Mouse (Mus musculus): ENCODE measurements around the gene Faf1.
A peak's percentile ranks its signal among the peaks of the same experiment; 100 is the strongest.

Faf1 gene

GRCm38 (mm10) chr4:109789347-109790001 lies 113.1 kb downstream of the Faf1 start:
- no peak for DNase-seq (ENCODE audit: low spot score)

- no peak for DNase-seq (ENCODE audit: low spot score)
Measured at GRCm38 (mm10) chr4:109792331-109792730, 115.9 kb downstream of the Faf1 start.

DNA sequence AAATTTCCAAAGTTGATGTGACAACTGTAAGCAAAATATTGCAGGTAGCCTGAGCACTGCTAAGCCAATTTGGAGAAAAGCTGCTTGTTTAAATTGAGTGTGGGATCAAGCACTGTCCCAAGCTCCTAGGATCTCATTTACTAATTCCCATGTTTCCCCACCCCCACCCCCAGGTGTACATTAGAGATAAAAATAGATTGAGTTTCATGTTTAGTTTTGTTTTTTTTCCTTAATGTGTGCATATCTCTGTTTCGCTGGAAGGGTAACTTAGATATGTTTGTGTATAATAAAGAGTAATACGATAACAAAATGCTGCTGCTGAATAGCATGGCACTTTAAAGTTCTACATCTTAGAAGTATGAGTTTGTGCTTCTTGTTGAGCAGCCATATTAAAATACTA lies 116.7 kb downstream of the Faf1 start:
- no peak for DNase-seq (ENCODE audit: low spot score)

GRCm38 (mm10) chr4:109797511-109798182 lies 121.3 kb downstream of the Faf1 start:
- DNase-seq (ENCODE audit: low spot score) = no peak

DNA sequence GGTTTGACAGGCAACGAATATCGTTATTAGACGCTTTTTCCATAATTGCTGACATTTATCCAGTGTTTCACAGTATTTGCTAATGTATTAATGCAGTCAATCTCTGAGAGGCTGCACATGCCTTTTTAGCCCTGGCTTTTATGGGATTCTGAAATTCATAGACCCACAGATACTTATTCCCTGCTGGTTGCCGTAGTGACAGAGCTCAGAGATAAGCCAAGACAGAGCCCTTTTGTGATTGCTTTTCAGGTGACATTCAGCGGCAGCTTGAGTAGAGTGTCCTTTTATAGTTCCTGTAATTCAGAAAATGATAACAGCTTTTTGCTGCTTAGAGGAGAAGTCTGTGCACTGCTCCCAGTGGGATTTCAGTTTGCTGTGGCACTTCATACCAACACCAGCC lies 130.0 kb downstream of the Faf1 start:
- DNase-seq (ENCODE audit: low spot score) = no peak

DNA sequence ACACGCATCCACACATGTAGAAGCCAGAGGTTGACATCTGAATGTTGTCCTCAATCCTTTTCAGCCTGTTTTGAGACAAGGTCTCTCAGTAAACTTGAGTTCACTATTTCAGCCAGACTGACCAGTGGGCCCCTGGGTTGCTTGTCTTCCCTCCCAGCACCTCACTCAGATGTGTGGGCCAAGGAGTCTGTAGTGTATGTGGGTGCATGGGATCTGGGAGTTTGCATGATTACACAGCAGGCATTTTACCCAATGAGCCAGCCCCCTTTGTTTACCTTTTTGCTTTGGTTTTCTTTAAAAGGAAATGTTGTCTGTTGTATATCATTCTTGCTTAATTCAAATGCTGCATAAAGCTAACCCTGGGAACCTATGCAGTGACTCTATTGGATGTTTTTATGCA lies 138.8 kb downstream of the Faf1 start:
- DNase-seq (ENCODE audit: low spot score) = peak; percentile 13

- peak; percentile 63 for DNase-seq (ENCODE audit: low spot score)
Measured at GRCm38 (mm10) chr4:109815592-109815991, 139.2 kb downstream of the Faf1 start.

- no peak for DNase-seq (ENCODE audit: low spot score)
Measured at GRCm38 (mm10) chr4:109819455-109819854, 143.1 kb downstream of the Faf1 start.

- no peak for DNase-seq (ENCODE audit: low spot score)
Measured at GRCm38 (mm10) chr4:109829800-109830199, 153.4 kb downstream of the Faf1 start.

DNA sequence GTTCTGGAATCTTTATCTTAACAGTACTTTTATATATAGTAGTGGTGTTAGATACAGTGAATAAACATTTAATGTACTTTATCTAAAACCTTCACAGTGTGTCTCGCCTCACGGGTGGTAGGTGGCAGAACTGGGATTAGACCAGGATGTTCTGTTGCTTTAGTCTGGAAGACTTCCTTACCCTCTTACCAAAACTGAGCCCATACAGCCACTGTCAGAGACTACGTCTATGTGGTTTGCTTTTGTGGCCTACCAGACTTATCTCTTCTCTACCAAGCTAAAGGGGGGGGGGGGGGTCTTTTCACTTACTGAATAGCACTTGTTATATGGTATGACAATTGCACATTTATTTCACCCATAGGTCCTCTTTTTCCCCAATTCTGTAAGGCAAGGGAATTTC lies 181.5 kb downstream of the Faf1 start:
- DNase-seq (ENCODE audit: low spot score) = no peak

DNA sequence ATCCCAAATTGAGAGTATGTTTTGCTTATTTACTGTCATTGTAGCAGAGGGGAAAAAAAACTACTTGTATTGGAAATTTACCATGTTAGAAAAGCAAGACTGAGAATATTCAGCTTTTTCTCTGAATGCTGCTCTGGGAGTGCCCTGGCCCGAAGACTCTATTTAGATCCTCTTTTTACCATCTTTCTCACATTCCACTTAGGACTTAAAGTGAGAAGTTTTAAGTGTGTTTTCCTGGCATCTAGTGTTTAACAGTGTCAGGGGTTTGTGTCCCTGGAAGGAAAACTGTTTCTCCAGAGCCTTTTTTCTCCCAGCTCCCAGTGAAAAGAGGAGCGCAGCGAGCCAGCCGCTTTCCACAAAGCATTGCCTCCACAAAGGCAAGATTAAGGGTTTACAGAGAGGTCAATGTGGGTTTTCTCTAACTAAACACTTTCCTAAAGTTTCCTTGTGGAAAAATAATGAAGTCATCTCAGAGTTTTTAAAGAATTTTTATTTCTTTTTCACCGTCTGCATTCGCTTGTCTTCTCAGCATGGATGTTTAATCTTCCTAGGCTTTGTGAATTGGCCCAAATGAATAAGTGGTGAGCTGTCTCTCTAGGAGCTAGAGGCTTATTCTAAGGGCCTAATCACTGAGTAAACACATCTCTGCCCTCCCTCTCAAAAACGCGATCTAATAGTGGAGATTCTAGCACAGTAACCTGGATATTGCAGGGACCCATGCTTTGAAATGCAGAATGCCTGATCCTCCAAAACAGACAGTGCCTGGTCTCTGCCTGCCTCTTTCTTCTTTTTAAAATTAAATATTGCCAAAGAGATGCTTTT lies 182.4 kb downstream of the Faf1 start:
- no peak for DNase-seq (ENCODE audit: low spot score)

GRCm38 (mm10) chr4:109859401-109859800 lies 183.0 kb downstream of the Faf1 start:
- DNase-seq (ENCODE audit: low spot score) = no peak

- DNase-seq (ENCODE audit: low spot score) = no peak
Measured at GRCm38 (mm10) chr4:109860256-109860655, 183.9 kb downstream of the Faf1 start.

DNA sequence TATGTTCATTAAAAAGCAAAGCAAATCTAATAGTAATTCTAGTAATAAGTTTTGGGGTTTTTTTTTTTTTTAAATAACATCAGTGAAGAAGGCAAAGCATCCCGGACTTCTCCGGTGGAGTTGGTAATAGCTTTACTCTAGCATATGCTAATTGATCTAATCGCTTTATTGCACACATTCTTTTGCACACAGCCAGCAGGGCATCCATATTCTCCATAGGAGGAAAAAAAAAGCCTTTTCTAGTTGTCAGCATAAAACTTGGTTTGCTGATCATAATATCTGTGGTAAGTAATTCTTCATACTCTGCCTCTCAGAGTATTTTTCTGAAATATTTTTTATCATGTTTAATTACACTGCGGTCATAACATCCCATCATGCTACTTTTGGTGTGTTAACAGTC lies 185.9 kb downstream of the Faf1 start:
- peak; percentile 59 for DNase-seq (ENCODE audit: low spot score)

GRCm38 (mm10) chr4:109863021-109863420 lies 186.6 kb downstream of the Faf1 start:
- no peak for DNase-seq (ENCODE audit: low spot score)

DNA sequence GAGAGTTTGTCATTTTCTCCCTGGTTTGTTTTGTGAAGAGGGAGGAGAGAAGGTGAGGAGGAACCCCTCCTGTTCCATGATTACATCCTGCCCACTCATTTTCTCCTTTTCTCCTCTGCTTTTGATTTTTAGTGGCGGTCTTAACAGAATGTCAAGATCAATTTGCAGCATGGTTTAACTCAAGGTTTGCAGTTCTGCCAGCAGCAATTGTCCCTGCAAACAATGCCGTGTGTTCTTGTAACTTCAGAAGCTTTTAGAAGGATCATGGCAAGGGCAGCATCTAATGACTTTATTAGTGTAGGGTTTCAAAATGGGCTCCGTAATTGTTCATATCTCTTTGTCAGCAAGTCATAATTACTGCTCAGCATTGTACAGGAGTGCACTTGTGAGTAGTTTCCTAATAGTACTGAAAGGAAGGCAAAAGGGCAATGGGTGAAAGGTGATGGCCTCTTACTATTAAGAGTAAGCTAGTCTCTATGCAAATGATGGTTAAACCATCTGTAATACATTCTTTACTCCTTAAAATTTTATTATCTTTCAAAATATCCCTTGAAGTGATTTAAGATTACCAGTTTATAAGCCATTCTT lies 192.6 kb downstream of the Faf1 start:
- peak; percentile 77 for DNase-seq (ENCODE audit: low spot score)

DNA sequence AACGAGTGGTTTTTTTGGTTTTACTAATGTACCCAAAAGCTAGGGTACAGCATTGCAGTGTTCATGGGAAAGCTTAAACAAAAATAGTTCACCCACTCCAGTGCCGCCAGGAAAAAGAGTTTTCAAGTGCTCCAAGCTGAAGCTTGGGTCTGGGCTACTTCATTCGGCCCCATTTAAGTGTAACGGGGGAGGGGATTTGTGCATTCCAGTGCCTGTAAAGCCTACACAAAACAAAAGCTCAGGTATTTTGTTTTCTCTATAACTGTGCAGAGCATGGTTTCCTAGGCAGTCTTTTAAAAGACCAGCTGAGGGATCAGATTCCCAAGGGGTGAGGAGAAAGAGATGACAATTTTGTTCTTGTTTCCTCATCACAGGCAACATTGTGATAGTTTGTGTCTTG lies 207.9 kb downstream of the Faf1 start:
- DNase-seq (ENCODE audit: low spot score) = no peak

- no peak for DNase-seq (ENCODE audit: low spot score)
Measured at GRCm38 (mm10) chr4:109887856-109888357, 211.5 kb downstream of the Faf1 start.

GRCm38 (mm10) chr4:109897810-109898566 lies 221.6 kb downstream of the Faf1 start:
- DNase-seq (ENCODE audit: low spot score) = no peak

- DNase-seq (ENCODE audit: low spot score) = no peak
Measured at GRCm38 (mm10) chr4:109901076-109901475, 224.7 kb downstream of the Faf1 start.

GRCm38 (mm10) chr4:109904487-109904886 lies 228.1 kb downstream of the Faf1 start:
- DNase-seq (ENCODE audit: low spot score) = no peak

GRCm38 (mm10) chr4:109929058-109929457 lies 252.7 kb downstream of the Faf1 start:
- DNase-seq (ENCODE audit: low spot score) = no peak

All from retina, embryonic 14.5 days (tissue).